Mouse (Mus musculus): Measurements from ENCODE around the gene Ly6g5c.

Gene Ly6g5c

GRCm38 (mm10) chr17:35108097-35108496 is at the start of gene Ly6g5c:
Ly6g5c (plus strand) TSS chr17:35108279.
- no peak for DNase-seq

- no peak for DNase-seq
Observed at GRCm38 (mm10) chr17:35058316-35058715, 49.8 kb upstream of the Ly6g5c start.

DNA sequence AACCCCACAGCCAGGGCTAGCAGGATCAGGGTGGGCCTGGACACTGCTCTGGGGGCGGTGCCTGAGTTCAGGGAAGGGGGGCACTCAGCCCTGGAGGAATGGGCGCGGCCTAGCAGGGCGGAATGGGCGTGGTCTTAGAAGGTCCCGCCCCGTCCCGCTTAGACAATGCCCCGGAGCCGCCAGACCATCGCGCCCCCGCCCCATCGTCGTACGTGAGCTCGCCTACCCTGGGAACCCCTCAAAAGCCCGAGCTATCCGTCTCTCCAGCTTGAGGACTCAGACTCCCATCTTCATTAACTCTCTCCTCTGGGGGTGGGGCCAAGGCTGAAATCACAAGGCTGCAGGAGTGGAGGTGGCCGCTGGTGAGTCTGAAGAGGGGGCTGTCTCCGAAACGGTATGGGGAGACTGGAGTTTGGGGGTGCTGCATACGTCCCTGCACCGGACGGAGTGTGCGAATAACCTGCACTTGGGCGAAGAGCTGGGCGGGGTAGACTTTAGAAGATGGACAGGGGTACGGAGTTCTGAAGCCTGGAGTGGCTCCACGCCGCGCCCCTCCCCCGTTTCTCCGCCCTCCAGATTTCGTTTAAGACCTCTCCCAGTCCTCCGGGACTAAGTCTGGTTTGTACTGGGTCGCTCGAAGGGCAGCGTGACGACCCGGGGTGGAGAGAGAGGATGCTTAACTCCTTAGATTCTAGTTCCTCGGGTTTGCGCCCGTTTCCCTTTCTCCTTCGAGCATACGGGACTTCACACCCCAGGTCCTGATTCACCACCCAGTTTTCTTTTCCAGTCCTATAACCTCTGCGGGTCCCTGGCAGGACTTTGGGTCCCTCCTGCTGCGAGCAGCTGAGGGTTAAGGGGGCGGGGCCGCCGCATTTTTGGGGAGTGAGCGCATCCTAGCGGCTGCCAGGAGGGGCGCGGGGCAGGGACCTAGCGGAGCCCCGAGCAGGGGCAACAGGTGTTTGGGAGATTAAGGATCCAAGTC is 48.9 kb upstream of the Ly6g5c start, which contains the start of gene Ddah2:
TSS of gene Ddah2 (plus strand) at position 125 of the 982 bp plus-strand sequence.
- DNase-seq: peak; percentile 89

GRCm38 (mm10) chr17:35060071-35060470 is 48.0 kb upstream of the Ly6g5c start:
- no peak for DNase-seq

GRCm38 (mm10) chr17:35060737-35061297 is 47.3 kb upstream of the Ly6g5c start:
- peak; percentile 72 for DNase-seq

DNA sequence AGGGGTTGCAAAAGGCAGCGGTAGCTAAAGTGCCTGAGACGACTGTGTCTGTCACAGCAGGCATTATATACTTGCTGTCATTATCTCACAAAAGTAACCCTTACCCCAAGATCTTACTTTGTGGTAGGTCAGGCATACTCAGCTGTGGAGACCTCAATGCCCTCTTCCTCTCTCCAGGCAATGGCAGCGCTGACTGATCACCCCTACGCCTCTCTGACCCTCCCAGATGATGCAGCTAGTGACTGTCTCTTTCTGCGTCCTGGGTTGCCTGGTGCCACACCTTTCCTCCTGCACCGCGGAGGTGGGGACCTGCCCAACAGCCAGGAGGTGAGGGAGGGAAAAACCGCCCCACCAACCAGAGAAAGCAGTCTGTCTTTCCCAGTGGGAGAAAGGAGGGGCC is 46.8 kb upstream of the Ly6g5c start:
- no peak for DNase-seq

DNA sequence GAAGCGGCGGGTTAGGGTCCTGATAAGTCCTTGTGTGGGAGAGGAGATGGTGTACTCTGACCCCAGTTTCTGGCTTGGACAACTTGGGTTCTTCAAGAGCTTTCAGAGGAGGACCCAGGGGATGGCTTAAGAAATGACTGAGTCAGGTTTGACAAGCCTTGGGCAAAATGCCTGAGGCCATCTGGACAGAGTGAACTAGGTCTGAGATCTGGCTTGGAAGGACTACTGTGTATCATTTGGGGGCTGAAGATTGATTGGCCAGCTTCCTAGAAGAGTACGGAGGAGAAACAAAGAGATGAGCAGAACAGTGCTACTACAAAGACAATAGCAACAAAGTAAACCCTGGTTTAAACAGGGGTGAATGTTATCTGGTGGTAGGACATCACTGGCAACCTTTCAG is 44.6 kb upstream of the Ly6g5c start:
- DNase-seq: no peak

- no peak for DNase-seq
Observed at GRCm38 (mm10) chr17:35064378-35064877, 43.7 kb upstream of the Ly6g5c start.

DNA sequence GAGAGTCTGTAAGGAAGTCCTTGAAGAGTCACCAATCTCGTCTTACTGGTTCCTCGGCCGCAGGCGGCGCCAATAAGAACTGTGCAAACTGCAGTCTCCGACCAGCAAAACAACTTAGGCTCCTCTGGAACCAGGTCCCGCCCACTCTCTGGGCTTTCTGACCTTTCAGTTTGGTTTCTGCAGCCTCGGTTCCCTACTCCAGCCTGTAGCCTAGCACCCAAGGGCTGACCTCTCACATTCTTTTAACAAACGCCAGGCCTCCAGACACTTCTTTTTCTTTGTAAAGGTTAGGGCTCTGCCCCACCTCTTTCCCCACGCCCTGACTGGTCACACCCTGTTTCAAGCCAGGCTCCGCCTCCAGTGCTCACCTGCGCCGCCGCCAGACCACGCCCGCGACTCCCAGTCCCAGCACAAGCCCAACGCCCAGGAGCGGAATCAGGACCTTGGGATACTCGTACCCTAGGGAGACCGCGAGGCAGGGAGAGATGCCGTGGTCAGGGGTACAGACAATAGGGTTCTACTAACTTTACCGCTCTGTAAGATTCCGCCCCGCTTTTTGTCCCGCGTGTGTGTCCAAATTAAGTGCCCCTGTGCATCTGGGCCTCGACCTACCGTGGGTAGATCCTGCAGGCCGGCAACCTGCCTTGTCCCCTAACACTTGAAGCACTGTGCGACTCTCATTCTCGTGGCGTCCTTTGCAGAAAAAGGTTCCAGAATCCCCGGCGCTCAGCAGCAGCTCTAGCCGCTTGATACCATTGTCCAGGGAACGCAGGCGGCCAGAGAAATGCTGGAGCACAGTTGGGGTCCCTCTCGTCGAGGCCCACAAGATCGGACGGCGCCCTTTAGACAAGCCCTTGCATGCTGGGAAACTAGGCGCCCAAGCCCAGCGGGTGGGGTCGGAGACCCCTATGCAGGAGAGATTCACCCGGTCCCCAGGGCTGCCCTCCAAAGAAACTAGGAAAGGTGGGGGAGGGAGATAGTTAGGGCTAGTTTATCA is 42.8 kb upstream of the Ly6g5c start, which contains the start of gene Ly6g6c:
TSS of gene Ly6g6c (plus strand) at position 438 of the 997 bp plus-strand sequence.
- peak; percentile 62 for DNase-seq

DNA sequence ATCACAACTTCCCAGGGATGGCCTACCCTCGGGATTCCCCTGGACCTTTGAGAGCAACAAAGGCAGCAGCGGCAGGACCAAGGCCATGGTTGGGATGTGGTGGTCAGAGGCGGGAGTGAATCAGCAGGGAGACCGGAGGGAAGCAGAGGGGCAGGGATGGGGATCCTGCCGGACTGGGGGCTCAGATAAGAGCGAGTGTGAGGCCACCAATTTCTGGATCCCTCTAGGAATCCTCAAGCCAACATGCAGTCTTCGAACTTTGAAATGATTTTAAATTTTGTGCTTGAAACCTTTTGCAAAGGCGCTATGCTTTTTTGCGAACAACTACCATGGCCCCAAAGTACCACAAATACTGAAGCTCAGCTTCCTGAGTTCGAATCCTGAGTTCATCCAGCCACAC is 42.0 kb upstream of the Ly6g5c start, which contains the start of gene Mpig6b:
TSS of gene Mpig6b (minus strand) at position 101 of the 400 bp plus-strand sequence.
- no peak for DNase-seq

DNA sequence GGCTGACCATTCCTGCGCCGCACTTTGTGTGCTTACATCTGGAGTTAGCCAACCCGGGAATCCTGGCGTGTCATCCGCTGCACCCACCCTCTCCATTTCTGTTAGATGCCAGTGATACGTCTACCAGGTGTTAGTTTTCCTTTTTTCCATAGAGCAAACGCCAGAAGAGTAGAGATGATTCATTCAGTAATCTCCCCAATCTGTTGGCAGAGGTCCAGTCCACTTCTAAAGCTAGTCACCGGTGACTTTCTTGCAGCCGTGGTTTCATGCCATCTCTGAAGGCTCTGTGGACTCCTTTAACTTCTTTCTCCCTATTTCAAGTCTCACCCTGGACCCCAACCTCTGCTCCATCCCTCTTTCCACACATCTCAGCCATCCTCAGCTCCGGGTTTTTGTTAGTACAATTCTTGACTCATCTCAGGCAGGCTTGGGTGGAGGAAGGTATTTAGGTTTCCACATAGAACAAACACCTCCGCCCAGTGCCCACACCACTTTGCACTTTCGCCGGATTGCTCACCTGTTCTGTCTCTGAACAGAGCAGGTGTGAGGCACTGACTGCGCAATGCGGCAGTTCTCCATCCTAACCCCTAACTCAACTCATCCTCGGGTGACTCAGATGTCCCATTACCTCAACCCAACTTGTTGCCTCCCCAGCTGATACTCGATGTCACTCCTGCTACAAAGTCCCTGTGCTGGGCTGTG is 39.7 kb upstream of the Ly6g5c start:
- DNase-seq: no peak

DNA sequence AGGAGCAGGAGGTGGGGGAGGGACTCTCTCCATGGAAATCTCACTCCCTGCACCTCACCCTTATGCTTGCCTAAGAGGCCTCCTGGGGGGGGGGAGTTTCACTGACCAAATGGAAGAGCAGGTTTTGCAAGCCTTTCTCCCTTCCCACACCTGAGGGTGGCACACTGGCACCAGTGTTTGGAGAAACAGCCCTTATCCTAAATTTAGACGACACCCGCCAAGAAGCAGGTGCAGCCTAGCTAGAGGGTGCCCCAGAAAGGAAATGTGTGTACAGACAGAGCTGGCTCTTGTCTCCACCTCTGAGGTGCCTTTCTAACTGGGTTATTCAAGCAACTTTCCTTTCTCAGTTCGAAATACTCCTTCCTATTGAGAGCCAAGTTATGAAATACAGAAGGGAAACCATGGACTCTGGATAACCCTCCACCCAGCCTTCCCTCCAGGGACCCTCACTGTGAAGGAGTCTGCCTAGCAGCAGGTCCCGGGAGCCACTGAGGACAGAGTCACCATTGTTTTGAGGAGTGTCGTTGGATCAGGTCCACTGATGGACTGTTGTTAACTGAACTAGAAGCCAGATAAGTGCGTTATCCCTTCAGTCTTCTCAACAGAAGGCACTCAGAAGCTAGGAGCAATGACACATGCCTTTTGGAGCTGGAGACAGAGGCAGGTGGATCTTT is 37.4 kb upstream of the Ly6g5c start:
- DNase-seq: no peak

DNA sequence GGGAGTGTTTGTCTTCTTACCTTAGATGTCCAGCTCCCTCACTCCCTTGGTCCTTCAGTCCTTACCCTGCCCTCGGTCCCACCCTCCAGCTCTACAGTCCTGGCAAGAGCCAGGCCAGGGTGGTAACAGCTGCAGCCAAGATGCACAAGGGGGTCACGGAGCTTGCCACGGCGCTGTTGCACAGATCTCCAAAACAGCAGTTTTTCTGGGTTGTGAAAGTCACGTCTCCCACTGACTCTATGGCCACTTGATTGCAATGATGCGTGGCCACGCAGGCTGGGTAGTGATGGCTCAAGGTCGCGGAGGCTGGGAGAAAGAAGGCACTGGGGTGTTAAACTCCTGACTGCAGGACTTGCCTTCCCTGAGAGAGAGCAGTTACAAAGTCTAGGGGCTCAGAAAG is 36.6 kb upstream of the Ly6g5c start:
- DNase-seq: no peak

DNA sequence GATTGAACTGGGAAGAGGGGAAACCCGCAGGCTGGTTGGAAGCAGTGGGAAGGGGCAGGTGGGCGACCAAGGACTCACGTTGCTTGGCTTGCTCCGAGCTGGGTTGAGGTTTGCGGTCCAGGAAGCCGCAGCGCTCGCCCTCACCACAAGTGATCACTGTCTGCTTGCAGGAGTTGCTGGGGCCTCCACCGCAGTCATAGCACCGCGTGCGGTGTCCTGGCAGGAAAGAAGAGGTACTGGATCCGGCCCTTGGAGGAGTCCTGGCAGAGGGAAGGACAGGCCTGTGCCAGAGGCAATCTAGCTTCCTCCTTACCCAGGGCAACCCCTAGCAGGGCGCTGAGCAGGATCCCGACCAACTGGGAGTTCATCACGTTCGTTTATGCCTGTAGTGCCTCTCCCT is 34.0 kb upstream of the Ly6g5c start:
- no peak for DNase-seq

- DNase-seq: no peak
Observed at GRCm38 (mm10) chr17:35076507-35077176, 31.4 kb upstream of the Ly6g5c start, which contains the start of gene Ly6g6e. Ly6g6e (plus strand) TSS chr17:35076902.

DNA sequence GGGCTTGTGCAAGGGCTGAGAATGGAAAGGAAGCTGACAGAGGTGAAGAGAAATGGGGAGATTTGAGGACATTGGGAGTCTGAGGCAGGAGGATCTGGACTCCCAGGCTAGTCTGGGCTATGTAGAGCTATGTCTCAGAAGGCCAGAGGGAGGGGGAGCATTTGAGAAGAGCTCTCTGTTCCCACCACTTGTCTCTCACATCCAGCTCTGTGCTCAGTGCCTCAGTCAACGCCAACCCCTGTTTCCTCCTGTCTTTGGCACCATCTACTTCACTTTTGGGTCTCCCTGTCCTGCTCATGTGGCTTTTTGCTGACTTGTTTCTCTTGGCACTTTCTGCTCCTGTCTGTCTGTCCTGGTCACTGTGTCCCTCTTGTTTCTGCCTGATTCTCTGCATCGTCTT is 30.8 kb upstream of the Ly6g5c start:
- no peak for DNase-seq

DNA sequence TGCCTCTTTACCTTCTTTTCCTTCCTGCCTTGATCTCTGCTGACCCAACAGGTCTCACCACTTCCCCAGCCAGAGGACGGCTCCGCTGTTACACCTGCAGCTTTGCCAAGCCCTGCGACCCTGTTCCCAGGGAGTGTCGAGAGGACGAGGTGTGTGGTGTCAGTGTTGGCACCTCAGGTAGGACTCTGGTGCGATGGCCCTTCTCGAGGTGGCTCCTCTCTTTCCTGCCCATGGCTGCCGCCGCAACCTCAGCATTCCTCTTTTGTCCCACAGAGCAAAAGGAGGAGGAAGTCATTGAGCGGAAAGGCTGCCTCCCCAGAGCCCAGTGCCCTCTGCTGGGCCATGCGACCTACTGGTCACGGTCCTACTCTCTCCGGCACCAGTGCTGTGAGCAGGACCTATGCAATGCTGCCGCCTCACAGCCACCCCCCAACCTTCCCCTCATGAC is 30.3 kb upstream of the Ly6g5c start, which contains the start of gene Ly6g6d:
TSS of gene Ly6g6d (minus strand) at position 280 of the 448 bp plus-strand sequence.
- DNase-seq: peak; percentile 45

DNA sequence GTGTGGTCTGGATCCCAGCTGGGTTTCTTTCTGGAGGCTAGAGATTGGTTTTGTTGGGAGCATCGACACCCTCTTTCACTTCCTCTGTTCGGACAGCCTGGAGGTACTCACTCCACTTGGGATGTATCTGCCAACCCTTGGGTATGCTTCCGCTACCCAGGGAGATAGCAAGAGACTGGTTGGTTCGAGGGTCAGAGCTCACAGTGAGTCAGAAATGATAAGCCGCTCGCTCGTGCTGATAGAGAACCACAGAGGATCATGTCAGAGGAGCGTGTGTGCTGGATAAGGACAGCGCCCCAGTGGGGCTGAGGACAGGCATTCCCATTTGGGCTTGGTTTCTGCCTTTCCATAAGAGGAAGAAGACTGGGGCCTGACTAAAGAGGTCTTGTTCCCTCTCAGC is 28.3 kb upstream of the Ly6g5c start:
- DNase-seq: peak; percentile 85

DNA sequence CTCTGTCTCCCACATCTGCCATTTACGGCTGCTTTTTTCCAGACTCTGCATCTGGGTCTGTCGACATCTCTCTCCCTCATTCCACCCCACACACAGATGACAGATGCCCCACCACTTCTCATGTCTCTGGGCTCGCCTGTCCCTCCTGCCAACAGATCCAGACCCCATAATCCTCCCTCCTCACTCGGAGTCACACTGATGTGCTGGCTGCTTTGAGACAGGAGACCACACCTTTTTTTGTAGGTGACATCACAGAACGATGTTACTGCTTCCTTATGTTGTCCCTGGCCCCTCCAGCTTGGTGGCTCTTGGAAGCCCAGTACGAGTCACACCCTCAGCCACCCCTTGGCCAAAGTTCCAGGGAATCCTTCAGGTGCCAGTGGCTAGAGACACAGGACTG is 27.8 kb upstream of the Ly6g5c start:
- no peak for DNase-seq

DNA sequence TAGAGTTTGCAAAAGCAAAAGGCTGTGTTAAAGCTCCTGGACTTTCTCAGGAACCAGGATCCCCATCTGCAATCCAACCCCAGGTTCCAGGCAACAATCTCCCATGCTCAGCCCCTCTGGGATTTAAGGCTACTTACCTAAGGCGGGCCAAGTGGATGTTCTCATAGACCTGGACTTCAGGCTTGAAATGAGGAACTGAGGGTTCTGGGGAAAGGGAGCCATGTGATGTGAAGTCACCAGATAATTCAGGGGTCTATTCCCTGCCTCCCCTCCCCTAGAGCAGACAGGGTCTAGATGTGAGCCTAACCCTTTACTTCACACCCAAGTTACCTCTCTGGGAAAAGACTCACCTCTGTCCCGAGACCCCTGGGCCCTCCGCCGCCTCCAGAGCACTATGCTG is 27.4 kb upstream of the Ly6g5c start:
- DNase-seq: no peak
